Mouse (Mus musculus) neural tube, embryonic 10.5 days (tissue): ENCODE measurements at regions not wholly inside any gene's neighbourhood (a gene's known extent, or its start where the extent isn't known, plus 50 kb on each side); places are given as distances from the start of the nearest gene placed in this dataset.
A peak's percentile ranks its signal among the peaks of the same experiment; 100 is the strongest.

Source experiments
- DNase-seq: peaks from one replicate; pipeline ENCODE4 v3.0.0-alpha.2; 2017; ENCODE audit warnings: low spot score; ENCODE audit errors: extremely low spot score

DNA sequence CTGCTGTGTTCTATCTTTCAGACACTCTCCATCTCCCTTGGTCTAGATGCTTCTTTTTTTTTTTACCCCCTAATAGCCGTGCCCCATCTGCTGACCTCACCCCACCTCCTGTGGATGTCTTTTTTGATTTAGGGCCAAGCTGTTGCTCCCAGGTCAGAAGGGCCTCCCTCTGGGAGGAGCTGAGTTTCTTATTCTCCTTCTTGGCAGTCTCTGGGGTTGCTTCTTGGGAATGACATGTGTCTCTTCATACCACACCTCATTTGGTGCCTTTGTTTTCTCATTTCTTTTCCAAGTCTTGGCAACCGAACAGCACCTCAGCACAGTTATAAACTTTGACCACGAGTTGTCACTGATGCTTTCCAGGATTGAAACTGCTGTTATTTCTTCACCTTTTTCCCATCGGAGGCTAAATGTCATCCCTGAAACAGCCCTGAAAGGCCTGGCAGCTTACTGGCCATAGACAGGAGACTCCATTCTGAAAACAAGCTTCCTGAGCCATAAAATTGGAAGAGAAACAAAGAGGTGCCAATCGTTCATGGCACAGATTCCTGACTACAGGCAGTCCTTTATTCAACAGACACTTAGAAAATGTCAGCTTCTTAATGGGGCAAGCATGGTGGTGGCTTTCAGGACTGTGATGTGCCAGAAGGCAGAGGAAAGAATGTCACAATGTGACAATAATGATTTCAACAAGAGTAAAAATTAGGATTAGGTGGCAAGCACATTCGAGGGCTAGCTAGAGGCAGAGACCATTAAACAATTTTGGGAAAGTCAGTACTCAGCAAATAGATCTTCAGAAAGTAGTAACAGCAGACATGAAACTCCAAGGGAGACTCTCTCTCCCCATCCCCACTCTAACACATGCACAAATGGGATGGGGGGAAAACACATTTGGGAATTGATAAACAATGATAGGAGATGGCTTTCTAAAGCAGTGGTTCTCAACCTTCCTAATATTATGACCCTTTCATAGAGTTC is 197.1 kb upstream of the Arrdc4 start:
- peak; percentile 30 for DNase-seq

DNA sequence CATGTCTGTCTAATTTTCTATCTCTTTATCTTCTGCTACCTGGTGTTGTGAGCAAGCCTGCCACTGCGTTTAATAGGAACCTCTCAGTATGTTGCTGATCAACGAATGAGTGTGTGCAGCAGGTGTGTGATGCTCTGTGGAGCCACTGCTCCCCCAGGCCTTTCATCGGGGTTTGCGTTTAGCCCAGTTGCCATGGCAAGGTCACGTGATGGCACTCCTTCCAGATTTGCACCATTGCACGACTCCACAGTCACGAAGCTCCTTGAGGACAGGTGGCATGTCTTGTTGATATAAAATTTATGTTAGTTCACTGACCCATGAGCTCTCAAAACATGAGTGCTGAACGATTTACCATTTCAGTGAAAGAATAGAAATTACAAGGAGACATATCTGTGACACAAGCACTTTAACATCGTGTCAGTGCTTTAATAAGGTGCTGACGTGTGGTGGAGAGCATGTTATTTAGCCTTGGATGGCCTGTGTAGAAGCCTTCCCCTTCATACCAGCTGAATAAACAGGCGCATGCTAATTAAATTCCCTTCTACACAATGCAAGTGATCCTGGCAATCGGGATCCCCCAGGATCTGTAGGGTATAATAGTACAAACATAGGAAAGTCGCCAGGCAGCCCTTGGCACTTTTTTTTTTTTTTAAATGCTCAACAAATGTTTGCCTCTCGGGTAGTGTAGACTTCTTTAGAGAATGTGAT is 181.7 kb upstream of the Arrdc4 start:
- DNase-seq = peak; percentile 31

DNA sequence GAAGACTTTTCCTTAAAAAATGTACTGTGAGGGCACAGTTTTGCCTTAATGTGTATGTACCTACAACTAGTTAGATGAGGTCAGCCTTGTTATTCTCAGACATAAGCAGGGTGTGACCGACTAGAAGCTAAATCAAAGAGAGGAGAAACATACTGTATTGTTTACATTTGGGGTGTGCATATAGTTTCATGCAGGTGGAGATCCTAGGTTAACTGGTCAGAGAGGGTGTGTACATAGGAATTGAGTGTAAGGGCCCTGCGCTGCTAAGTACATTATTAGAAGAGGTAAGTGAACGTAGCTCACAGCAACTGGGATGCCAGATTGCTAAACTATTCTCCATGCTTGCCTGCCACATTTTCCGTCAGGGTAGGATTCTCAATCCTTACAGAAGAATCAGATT is 180.6 kb upstream of the Arrdc4 start:
- DNase-seq = no peak

DNA sequence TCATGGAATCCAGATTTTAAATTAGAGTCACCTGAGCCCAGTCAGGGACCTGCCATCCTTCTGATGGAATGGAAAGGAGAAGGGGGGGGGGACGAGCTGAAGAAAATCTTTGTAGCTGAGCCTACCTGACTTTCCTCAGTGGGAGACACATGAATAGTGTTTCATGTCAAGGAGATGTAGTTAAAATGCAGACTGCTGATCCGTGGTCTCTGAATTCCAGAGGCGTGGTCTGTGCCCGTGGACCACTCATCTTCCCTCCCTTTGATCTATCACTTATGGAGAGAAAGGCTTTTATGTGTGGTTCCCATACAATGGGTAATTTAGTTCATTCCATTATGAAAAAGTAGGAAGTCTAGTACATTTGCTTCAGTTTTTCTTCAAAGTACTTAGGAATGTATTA is 176.6 kb upstream of the Arrdc4 start:
- DNase-seq = no peak

DNA sequence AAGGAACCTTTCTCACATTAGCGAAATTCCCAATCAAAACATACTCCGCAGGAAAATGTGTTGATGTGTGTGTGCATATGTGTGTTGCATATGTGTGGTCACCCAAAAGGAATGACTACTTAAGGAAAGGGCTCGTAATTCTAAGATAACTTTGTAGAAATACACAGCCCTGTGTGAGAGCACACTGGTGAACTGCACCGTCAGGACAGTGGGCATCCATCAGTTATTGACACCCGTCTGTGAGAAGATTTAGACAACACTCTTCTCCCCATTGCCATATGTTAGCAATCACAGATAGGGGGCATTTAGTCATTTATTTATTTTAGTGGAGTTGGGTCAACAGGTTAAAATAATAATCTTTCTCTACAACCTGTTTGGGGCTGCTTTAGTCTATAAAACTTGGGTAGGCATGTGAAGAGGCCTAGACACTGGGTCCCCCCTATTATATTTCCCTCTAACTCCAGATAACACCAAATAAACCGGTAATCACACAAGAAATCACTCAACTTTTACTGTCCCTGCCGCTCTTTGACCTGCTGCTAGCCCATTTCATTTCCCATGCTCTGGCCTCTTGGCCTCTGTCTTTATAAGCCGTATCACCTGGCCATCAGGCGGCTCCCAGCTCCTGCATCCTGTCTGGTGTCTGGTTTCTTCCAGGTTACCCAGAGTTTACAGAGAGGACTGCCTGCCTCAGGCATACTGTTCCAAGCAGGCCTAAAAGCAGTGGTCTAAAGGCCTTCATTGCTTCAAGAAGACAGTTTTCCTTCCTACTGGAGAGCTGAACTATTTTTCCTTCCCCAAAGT is 169.8 kb upstream of the Arrdc4 start:
- peak; percentile 35 for DNase-seq

DNA sequence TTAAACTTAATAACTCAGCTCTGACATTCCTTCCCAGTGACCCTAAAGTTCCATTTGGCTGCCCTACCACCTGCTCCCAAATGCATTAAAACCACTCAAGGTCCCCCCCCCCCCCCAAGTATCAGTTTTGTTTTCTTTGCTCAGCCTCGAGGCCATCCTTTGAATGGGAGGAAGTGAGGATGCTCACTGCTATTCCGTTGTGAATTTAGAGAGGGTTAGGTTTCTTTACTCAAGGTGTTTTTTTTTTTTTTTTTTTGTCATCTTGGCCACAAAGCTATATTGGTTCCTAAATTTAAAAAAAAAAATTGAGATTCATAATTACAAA is 168.8 kb upstream of the Arrdc4 start:
- no peak for DNase-seq

DNA sequence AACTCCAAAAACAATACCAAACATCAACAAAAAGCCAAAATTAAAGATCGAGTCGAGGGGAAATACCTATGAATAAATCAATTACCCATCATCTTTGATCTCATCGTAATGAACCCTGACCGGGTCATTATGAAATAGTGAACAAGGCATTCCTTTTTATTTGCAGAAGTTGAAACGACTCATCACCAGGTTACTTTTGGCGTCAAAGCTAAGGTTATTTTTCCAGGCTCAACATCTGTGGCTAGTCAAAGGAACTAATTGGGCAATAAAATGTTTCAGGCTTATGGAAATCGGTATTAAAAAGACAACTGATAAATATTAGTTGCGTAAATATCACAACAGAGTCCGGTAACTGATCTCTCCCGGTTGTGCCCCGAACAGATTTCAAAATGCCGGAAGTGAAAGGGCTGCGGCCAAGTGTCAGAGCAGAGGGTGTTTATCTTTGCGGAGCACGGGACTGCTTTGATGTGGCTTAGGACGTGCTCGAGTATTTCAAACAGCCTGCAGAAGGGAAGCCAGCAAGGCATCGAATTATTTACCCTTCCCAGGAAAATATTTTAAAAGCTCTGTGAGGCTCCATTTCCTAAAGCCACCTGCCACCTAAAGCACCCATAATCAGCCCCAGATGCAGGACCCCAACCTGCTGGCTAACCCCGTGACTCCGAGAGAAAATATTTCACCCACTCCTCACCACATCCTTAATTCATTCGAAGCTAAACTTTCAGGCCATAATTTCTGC is 168.3 kb upstream of the Arrdc4 start:
- DNase-seq = peak; percentile 39

DNA sequence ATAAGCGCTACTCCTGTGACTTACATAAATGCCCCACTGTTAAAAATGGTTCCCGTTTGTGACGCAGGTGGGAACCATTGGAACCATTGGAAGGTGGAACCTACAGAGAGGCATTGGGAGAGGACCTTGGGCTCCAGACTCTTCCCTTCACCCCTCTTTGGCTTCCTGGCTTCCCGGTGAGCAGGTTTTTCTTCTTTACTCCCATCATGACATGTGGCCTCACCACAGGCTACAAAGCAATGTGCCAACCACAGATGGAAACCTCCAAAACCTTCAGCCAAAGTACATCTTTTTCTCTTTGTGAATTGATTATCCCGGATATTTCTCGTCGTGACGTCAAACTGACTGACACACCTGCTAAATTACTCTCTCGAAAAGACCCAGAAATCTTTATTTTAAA is 166.9 kb upstream of the Arrdc4 start:
- DNase-seq = no peak

DNA sequence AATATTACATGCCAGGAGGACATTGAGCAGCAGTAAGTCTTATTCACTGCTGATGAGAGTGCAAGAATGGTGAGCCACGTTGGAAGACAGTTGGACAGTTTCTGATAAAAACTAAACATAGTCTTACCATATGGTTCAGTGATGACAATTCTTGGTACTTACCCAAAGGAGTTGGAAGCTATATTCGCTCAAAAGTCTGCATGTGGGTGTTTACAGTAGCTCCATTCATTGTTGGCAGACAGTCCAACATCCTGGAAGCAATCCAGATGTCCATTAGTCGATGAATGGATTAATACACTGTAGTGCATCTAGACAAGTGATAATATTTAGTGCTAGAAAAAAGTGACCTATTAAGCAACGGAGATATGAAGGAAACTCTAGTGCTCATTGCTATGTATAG is 165.3 kb upstream of the Arrdc4 start:
- DNase-seq = no peak

DNA sequence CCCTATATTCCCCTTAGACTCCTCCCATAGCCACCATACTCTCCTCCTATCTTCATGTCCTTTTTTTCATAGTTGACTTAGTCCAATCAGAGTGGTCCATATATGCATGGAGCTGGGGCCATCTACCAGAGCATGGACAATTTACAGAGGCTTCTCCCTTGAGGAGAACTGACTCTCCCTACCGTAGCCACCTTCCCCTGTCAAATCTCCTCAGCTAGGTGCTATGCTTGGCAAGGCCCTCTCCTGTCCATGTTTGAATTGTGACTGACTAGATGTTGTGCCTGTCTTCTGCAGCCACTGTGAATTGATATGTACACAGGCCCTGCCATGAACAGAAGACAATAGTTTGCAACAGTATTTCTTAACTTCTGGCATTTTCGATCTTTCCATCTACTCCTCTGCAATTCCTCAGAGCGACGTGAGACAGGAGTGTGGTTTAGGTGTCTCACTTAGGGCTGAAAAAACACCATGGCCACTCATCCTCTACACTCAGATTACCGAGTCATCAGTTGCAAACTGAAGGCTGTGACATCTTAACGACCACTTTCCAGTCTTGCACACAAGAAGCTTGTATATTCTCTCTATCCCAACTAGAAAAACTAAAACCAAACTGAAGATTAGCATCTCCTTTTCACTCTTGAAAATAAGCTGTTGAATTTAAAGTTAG is 163.1 kb upstream of the Arrdc4 start:
- DNase-seq = no peak

DNA sequence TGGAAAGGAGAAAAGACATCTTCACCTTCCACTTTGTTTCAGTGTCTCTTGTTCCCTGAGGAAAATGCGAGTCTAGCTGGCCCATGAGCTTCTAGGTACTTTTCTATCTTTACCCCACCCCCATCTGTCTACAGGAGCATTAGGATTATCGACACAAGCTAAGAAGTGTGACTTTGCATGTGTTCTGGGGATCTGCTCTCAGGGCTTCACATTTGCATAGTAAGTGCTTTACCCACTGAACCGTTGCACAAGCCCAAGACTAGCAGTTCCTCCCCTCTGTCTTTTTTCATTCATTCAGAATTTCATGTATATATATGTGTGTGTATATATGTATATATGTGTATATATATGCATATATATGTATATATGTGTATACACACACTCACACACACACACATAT is 162.5 kb upstream of the Arrdc4 start:
- no peak for DNase-seq

DNA sequence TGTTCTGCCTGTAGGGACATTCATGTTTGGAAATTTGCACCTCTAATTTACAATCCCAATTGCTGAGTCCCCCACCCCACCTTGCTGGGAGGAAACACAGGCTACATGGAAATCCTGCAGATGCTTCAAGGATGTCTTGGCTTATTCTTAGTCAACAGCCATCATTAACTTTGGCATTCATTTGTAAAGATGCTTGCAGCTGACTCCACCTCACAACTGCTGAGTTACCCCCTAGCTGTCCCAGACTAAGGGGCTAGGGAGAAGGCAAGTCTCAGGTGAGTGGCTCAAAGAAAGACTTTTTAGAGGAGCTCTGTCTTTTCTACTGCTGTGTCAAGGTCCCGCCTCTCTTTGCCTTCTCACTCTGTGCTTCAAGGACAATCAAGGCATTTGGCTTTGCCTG is 160.7 kb upstream of the Arrdc4 start:
- no peak for DNase-seq

DNA sequence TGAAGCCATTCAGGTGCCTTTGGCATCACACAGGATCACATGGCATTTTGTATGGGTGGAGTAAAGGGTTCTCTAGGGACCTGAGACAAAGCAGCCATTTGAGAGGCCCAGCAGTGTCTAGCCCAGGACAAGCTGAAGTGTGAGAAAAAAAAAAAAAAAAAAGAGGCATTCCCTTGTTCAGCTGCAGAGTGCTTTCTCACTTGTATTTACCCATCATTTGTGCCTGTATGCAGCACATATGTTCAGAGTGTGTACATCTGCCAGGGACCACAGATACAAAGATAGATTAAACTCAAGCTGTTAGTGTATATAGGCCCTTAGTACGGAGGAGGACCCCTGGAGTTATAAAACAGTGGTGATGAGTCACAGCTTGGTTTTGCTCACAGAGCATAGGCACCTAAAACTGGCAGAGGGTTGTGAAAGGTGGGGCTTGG is 159.4 kb upstream of the Arrdc4 start:
- no peak for DNase-seq

DNA sequence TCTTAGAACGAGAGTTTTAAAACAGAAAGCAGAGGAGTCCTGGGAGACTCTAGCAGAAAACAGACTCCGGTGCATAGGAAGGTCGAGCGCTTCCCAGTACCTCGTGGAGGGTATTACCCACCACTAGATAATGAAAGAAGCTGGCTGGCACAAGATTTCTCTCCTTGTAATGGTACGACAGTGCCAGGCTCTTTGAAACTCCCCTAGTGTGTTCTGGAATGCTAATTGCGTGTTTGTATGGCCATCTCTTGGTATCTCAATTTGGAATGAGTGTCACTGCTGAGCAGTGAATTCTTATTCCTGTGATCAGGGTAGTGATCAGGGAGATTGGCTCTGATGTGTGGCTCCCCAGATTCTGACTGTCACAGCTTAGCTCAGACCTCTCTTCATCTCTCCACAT is 158.8 kb upstream of the Arrdc4 start:
- no peak for DNase-seq

DNA sequence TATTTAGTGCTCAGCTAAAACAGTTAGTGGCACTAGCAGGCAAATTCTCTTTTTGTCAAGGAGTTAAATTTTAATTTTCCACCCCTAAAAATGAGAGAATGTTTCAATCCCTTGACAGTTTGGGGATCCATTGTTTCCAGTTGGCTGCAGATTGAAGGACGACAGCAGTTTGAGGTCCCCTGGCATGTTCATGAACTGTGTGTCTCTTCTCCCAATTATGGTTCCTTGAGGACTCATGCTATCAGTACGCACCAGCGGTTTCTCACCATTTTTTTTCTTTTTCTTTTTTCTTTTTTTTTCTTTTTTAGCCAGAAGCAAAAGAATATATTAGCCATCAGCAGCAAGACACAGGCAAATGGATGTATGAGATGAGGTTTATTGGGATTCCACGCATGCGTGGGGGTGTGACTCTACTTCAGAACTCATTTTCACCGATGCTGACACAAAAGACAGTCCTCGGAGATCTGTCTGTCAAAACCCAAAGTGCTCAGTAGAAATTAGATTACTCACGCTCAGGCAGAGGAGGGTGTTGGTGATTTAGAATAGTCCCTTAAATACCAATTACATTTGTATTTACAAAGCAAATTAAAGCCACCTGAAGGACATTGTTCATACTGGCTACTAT is 157.8 kb upstream of the Arrdc4 start:
- DNase-seq = no peak

DNA sequence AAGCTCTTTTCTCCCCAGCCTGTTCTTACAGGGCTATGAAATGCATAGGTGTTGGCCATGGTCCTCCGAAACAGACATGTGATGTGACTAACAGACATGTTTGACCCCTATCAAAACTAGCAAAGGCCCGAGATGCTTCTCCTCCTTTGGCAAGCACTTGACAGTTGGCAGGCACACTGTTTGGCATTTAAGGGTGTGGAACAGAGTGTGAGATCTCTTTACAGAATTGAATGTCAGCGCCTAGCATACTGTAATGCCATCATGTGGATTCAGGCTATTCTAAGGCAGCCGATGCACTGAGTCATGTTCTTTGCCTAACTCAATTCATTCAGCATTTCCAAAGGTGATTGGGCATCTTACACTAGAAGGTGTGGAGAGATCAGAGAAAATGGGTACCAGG is 156.8 kb upstream of the Arrdc4 start:
- DNase-seq = no peak

DNA sequence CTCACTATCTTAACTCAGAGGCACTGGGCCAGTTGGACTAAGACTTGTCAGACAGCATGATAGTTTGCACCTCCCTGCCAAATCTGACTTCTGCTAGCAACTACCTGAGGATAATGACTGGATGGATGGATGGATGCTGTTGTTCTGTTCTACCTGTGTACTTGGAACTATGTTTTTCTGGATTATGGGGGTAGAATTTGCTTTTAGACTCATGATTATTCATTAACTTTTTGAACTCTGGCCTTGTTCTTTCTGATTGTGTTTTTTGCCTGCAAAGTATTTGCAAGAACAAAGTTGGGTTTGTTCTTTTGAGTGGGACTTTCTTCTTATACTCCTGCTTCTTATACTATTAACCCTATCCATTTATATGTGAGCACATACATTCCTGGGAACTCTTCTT is 137.1 kb upstream of the Arrdc4 start:
- DNase-seq = no peak

DNA sequence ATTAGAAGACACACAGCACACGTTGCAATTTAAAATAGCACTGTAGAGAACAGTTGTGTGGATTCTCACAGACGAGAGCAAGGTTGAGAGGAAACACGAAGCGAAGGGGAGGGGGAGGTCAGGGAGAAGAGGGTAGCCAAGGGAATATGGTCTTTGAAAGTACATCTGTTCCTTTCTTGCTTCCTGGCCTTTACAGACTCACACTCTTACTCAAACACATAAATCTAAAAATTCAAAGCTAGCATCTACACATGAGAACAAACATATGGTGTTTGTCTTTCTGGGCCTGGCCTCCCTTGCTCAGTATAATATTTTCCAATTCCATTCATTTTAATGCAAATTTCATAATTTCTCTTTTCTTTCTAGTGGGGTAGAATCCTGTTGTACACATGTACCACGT is 124.0 kb upstream of the Arrdc4 start:
- no peak for DNase-seq

DNA sequence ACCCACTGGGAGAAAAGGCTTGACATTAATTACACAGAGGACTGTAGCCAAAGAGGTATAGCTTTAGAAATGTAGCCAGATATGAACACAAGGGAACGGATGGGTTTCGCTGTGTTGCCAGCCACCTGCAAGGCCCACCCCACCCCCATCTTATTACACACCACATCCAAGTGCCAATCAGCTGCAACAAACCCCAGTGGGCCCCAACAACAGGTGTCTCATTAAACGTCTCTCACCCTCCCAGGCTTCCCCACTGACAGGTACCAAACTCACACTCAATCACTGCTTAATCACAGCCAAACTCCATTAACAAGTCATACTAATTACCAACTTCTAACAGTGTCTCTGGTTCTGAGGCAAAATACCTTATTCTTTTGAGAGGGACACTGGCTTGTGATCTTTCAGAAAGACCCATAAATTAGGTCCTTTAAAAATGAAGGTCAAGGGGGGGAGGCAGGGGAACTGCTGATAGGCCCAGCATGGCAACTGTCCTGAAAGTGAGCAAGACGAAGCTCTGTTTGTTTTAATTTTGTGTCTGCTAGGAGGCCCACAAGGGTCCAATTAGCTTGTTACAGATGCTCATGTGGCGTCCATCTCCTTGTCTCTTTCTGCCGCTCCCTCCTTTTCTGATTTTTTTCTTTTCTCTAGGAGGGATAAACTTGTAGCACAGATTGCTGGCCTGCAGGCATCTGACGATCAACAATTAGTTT is 115.4 kb upstream of the Arrdc4 start:
- no peak for DNase-seq
